Mouse (Mus musculus) T-helper 17 cell (primary cell): ENCODE results near the gene Ces1c.

Source experiments
- in situ Hi-C, 2 experiments: fragments of 300-600 bp; cut with MboI, MseI; formaldehyde crosslinking; loops; 1 replicate in 1 of 2; 2 replicates in 1 of 2; pipeline ENCODE4 v1.15.1; 2025; ENCODE audit warnings: high pct_unique_total_duplicates in 2 of 2

Ces1c gene

DNA sequence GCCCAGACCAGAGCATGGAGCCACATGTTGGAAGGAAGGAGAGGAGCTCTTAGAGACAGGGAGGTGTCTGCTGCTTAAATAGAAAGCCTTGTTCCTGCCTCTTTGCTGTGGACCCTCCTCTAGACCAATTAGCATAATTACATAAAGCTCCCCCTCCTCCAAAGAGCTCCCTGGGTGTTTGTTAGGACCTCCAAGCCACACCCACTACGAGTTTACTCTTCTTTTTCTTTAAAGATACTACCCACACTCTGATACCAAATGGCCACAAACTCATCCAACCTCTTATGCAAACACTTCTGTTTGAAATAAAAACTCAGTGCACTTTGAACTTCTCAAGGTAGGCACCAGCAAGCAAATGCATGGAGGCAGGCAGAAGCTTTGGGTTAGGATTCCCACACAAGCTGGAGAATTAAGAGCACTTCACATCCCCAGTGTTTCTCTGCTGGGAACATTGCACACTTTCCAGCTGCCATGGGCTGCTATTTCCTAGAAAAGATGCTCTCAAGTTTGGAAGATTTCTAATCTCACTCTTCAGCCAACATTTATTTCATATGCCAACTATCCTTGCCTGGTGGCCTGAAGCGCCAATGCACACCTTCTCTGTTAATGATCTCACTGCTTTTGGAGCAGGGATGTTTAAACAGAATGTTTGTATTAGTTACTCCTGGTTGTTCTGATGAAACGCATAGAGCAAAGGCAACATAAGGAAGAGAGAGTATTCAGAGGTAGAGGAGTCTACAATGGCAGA lies at the start of gene Ces1c:
TSS of gene Ces1c (minus strand) at position 51 of the 748 bp plus-strand sequence.
- in situ Hi-C loops, result no loop called here

DNA sequence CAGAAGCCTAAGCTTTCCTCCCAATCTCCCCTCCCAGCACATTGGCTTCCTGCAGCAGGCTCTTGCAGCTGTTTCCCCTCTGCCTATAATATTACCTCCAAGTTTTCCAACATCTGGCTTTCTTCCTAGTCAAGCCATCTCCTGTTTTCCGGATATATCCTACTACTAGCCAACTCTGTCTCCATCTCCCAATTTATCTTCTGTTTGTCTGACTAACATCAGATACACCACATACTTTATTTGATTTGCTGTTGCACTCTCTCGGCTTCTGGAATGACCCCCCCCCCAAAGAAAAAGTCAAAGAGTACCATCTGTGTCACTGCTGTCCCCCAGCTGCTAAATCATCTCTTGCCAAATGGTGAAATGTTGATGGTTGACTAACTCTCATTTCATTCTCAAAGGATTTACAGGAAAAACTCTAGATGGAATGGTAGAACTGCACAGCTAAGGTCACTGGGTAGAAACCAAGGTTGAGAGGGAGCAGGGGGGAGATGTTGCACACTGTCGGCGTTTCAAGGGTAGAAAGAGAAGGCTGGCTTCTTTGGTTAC lies 49.6 kb upstream of the Ces1c start:
- in situ Hi-C loops, result no loop called here

DNA sequence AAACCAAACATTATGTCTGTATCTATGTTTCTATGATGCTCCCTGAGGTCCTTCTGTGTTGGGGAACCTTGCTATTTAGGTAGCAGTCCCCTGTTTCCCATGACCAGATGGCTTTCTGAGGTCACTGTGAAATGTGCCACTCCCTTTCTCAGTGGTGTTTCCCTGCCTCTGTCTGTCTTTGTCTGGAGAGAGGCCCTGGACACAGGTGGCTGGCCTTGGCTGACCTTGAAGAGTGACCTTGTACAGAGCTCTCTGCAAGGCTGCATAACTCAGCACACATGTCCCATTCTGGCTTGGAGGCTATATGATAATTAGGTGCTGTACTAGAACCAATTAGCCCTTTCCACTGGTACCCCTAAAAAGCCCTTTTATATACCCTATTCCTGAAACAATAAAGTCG lies 45.5 kb upstream of the Ces1c start:
- in situ Hi-C loops, result no loop called here

DNA sequence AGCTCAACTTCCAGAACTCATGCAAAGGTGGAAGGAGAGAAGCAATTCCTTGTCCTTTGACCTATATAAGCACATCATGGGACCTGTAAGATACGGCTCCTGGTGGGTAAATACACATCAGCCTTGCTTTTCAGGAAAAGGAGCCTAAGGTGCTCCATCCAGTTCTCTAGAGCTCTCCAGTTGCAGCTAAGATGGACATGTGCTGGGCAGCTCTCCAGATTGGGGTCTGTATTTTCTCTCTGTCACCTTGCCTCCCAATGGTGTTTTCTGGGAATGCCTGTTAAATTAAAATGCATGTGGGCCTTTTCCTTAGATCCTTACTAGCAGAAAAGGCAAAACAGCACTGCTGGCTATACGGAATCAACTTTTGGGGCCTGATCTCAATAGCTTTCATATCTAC lies 43.5 kb upstream of the Ces1c start:
- in situ Hi-C loops, result no loop called here

DNA sequence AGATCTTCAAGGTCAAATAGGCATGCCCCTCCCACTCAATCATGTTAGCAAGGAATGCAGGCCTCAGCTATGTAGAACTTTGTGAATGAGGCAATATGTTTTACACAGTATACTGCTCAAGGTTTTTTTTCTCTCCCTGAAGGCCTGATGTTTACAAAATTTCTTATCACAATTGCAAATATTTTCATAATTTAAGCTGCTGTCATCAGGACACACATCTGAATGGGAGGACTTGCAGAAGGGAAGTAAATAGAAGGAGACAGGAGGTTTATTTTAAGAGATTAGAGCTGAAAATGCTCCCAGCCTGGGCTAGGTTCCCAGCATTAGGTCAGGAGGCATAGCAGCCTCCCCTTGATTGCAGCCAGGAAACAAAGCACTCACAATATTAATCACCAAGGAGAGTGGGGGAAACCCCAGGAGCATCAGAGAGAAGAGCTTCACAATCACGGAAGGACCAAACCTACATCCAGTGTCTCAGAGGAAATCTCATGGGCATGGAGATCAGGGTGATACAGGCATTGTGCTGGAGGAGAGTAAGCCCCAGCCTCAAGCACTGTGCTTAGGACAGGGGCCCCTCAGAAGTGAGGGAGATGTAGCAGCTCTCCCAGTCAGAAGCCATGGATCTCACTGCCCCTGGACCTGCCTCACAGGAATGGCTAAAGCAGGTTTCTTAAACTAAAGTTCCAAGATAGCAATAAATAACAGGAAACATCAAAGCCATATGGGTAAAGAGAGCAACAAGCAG lies 40.9 kb upstream of the Ces1c start:
- in situ Hi-C loops, result no loop called here

DNA sequence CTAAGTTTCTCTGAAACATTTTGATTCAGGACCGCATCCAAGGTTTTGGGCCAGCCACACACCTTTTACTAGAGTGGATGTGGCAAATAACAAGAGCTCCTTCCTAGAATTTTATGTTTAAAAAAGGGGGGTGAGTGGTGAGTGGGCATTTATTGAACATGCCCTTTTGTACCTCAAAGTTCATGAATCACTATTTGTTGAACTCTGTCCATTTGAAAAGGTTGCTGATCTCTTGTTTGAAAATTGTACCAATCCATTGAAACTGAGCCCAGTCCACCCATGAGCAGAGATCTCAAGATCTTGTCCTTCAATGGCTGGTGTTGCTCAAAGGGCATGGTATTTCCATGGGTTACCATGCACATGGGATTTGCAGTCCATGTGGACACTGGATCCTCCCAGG lies 32.3 kb upstream of the Ces1c start:
- in situ Hi-C loops, result no loop called here

DNA sequence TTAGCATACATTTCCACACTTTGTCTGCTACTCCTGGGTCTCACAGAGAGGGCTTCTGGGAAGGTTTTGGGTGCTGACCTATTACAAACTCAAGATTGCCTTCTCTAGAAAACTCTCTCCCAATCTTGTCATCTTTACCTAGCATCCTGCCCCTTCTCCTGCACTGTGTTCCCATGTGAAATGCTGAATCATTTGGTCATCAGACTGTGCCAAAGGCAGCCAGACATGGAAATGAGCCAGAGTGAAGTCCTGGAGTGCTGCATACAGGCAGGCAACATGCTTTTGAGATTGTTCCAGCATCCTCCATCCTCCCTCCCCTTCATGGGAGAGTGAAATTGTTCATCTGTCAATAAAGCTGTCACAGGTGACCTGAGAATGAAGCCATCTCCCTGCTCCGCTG lies 20.3 kb upstream of the Ces1c start:
- in situ Hi-C loops, result no loop called here

DNA sequence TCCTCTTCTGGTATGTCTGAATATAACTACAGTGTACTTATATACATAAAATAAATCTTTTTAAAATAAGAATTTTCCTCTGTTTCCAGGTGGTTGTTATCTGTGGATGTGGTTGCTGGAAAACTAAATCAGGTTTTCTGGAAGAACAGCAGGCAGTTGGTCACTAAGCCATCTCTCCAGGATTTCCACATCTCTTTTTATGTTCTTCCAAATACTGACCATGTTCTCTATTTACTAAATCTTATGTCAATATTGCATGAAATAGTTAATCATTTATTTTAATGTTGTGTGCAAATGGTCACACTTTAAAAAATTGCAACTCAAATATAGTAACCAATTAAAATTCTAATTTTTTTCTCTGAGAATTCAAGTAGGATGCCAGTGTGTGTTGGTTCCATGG lies 16.2 kb upstream of the Ces1c start:
- in situ Hi-C loops, result no loop called here

DNA sequence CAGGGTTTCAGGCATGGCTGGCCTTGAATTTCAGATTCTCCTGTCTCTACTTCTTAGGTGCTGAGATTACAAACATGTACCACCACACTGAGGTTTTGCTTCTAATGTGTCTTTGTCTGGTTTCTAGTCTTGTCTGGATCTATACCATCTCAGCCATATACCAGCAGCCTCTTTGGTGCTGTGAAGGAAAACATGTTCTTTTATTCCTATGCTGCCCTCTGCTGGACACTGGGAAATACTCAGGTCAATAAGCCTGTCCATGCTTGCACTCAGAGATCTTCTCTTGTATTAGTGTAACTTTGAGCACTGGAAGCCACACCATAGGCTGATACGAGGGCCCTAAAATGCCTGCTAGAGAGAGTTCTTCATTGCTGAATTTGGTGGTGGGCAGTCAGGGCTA lies 9.6 kb upstream of the Ces1c start:
- in situ Hi-C loops, result no loop called here

DNA sequence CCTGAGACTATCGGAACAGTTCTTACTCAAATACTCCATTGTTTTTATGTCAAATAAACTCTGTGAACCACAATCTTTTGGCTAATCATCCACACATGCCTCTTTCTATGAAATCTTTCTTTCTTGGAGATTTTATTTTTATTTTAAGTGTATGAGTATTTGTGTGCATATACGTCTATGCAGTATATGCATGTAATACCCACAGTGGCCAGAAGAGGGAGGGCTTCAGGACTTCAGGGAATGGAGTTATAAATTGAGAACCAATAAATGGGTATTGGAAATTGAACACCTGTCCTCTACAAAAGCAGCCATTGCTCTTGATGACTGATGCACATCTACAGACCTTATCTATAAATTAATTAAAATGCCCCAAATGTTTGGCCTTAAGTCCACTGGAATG lies 1.1 kb upstream of the Ces1c start:
- in situ Hi-C loops, result no loop called here

DNA sequence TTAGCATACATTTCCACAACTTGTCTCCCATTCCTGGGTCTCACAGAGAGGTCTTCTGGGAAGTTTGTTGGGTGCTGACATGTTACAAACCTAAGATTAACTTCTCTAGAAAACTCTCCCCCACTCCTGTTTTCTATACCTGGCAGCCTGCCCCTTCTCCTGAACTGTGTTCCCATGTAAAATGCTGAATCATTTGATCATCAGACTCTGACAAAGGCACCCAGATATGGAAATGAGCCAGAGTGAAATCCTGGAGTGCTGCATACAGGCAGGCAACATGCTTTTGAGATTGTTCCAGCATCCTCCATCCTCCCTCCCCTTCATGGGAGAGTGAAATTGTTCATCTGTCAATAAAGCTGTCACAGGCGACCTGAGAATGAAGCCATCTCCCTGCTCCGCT lies 4.6 kb downstream of the Ces1c start:
- in situ Hi-C loops, result no loop called here

DNA sequence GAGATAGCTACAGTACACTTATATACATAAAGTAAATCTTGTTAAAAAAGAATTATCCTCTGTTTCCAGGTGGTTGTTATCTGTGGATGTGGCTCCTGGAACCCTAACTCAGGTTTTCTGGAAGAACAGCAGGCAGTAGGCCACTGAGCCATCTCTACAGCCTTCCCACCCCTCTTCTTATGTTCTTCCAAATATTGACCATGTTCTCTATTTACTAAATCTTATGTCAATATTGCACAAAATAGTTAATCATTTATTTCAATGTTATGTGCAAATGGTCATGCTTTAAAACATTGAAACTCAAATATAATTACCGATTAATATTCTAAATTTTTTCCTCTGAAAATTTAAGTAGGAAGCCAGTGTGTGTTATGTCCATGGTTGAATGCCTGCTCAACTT lies 9.1 kb downstream of the Ces1c start:
- in situ Hi-C loops, result loop anchor here in 1 of 2 experiments (25.0 kb wide), 1 partner anchor 1990 kb away; no protein-coding TSS in a partner anchor

DNA sequence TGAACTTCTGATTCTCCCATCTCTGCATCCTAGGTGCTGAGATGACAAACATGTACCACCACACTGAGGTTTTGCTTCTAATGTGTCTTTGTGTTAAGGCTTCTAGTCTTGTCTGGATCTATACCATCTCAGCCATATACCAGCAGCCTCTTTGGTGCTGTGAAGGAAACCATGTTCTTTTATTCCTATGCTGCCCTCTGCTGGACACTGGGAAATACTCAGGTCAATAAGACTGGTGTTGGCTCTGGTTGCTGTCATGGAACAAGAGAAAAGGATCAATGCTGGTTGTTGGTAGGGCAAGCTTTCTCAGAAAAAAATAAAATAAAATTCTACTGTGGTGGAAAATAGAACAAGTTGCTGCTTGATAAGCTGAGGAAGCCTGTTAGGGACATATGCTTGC lies 35.7 kb downstream of the Ces1c start:
- in situ Hi-C loops, result loop anchor here in 1 of 2 experiments (5.0 kb wide), 1 partner anchor 73 kb away; no protein-coding TSS in a partner anchor

DNA sequence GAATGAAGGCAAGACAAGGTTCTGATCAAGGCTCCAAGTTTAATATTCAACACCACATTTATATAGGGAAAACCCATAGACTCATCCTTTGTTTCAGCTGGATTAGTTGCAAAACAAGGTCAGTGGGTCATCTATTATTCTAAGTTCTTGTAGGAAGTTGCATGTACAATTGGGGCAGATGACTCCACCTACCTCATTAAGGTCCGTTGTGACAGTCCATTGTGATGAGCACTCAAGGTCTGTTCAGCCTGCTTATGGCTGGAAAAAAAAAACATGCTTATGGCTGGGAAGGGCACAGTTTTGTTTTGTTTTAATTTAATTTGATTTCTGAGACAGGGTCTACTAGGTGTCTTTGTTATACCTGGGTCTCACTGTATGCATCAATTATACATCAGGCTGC lies 39.8 kb downstream of the Ces1c start:
- in situ Hi-C loops, result no loop called here

DNA sequence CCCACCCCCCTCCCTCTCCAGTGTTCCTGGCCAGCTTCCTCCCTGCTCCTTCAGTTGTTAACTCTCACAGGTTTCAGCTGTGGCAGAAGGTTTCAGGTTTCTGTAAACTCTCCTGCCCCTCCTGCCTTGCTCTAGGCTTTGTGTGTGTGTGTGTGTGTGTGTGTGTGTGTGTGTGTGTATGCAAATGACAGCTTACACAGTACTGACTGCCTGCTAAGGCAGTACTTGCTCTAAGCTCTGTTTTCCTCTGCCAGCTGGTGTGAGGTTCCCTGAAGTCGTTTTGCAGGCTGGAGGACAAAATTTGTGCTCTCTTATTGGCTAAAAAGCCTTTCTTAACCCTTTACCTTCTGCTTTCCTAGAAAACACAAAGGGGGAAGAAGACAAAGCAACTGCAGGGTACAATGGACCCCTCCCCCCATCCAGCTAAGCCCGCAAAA lies 42.4 kb downstream of the Ces1c start:
- in situ Hi-C loops, result no loop called here

DNA sequence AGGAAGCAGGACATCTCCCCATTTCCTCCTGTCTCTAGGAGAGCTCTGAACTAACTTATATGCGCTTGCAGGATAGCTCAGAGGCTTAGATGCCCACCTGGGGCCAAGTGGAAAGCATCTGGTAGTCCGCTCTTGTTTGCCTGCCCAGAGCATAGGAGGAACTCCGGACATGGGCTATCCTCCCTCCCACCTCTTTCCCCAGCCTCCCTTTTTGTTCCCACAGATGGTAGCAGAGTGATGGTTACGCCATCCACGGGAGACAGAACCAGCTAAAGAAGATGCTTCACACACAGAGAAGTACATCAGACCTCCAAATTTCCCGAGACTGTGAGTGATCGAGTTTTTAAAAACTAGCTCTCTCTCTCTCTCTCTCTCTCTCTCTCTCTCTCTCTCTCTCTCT lies 42.9 kb downstream of the Ces1c start:
- in situ Hi-C loops, result no loop called here

DNA sequence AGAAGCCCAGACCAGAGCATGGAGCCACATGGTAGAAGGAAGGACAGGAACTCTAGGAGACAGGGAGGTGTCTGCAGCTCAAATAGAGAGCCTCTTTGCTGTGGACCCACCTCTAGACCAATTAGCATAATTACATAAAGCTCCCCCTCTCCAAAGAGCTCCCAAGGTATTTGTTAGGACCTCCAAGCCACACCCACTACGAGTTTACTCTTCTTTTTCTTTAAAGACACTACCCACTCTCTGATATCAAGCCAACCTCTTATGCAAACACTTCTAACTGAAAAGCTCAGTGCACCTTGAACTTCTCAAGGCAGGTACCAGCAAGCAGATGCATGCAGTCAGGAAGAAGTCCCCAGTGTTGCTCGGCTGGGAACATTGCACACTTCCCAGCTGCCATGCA lies 51.2 kb downstream of the Ces1c start, which contains the start of gene Ces1b:
TSS of gene Ces1b (minus strand) at position 131 of the 400 bp plus-strand sequence.
- in situ Hi-C loops, result no loop called here

DNA sequence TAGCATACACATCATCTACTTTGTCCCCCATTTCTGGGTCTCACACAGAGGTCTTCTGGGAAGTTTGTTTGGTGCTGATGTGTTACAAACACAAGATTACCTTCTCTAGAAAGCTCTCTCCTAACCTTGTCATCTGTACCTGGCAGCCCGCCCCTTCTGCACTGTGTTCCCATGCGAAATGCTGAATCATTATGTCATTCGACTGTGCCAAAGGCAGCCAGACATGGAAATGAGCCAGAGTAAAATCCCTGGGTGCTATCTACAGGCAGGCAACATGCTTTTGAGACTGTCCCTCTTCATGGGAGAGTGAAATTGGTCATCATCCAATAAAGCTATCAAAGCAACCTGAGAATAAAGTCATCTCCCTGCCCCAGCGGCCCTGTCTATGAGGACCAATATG lies 55.8 kb downstream of the Ces1c start:
- in situ Hi-C loops, result no loop called here

DNA sequence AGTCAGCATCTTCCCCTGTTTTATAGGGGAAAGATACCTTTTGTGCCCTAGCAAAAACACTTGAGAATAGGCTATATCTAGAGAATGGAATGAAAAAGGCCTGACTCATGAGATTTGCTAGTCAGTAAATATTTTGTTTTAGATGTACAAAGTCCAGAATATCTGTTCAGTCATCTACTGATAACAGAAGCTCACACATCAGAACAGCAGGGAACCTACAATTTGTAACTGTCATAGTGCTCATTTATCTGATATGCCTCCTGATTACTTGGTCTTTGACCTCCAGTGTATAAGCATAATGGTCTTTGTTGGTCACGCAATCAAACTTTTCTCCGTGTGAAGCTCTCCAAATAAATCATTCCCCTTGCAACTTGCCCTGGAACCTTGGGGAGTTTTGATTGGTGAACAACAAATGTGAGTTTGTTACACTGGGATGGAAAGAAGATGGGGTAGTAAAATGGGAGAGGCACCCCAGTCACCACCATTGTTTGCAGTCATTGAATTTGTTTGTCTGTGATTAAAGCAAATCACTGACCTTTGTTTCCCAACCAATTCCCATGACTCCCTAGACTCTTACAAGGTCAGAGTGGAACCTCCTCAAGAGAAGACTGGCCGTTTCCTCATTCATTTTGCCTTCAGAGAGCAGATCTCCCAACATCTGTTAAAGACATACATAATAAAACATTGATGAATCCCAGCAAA lies 67.5 kb downstream of the Ces1c start:
- in situ Hi-C loops, result no loop called here

DNA sequence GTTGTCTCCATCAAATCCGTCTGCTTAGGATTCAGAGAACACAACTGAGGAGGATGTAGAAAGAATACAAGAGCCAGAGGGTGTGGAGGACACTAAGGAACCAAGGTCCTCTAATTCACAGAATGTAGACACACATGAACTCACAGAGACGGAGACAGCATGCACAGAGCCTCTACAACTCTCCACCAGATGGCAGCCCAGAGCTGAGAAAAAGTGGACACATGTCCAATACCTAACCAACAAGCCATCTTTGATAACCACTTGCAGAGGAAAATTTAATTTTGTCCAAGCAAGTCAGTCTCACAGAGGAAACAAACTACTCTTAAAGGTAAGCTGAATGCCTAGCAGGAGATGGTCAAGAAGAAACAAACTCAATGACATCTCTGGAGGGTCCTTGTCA lies 71.9 kb downstream of the Ces1c start:
- in situ Hi-C loops, result no loop called here

DNA sequence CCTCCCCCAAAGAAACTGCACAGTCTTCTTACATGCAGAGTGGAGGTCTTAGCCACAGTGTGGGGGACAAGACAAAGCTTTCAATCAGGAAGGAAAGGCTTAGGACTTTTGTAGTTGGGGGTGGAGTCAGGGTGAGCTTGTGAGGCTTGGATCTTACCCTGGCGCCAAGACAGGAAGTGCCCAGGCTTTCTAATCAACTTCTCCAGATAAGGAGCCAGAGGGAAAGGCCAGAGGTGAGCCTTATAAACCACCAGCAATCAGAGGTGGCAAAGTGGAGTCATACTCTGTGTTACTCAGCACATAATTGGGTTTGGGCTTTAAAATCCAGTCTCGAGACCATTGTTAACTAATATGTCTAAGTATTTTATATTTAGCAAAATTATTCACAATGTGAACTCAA lies 75.8 kb downstream of the Ces1c start:
- in situ Hi-C loops, result no loop called here
